Mouse (Mus musculus): ENCODE measurements at regions not wholly inside any gene's neighbourhood (a gene's known extent, or its start where the extent isn't known, plus 50 kb on each side); places are given as distances from the start of the nearest gene placed in this dataset.

DNA sequence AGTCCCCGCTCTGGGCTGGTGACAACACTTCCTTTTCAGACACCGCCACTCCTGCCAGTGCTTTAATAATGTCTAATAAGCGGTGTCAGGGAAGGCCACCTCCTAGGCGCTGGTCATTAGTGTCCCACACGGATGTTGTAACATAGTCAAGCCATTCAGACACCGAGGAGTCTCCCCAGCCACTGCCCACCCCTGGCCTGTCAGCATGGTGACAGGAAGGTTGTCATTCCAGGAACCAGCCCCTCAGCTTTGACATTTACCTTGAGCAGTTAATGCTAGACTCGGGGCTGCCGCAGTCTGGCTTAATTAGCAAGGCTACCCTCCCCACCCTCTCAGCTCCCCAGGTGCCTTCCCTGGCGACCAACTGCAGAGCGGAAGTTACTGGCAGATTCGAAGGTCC, 58.0 kb upstream of the Mphosph6 start:
- peak; percentile 30 to 54; a peak in 3 of 4 replicates for ATAC-seq (replicated peaks in 1 of 2; ENCODE audit: insufficient read depth in 1 of 2, low FRiP score in 2 of 2, low TSS enrichment in 1 of 2, low read depth in 1 of 2, poor library complexity in 2 of 2, severe bottlenecking in 2 of 2)

GRCm38 (mm10) chr8:117859095-117859494, 57.4 kb upstream of the Mphosph6 start:
- ATAC-seq (replicated peaks in 1 of 2; ENCODE audit: insufficient read depth in 1 of 2, low FRiP score in 2 of 2, low TSS enrichment in 1 of 2, low read depth in 1 of 2, poor library complexity in 2 of 2, severe bottlenecking in 2 of 2) = no peak

- no peak for ATAC-seq (replicated peaks in 1 of 2; ENCODE audit: insufficient read depth in 1 of 2, low FRiP score in 2 of 2, low TSS enrichment in 1 of 2, low read depth in 1 of 2, poor library complexity in 2 of 2, severe bottlenecking in 2 of 2)
Measured at GRCm38 (mm10) chr8:117856121-117856520, 54.4 kb upstream of the Mphosph6 start.

GRCm38 (mm10) chr8:117854942-117855491, 53.3 kb upstream of the Mphosph6 start:
- no peak for ATAC-seq (replicated peaks in 1 of 2; ENCODE audit: insufficient read depth in 1 of 2, low FRiP score in 2 of 2, low TSS enrichment in 1 of 2, low read depth in 1 of 2, poor library complexity in 2 of 2, severe bottlenecking in 2 of 2)

- no peak for ATAC-seq (replicated peaks in 1 of 2; ENCODE audit: insufficient read depth in 1 of 2, low FRiP score in 2 of 2, low TSS enrichment in 1 of 2, low read depth in 1 of 2, poor library complexity in 2 of 2, severe bottlenecking in 2 of 2)
Measured at GRCm38 (mm10) chr8:117854301-117854700, 52.6 kb upstream of the Mphosph6 start.

DNA sequence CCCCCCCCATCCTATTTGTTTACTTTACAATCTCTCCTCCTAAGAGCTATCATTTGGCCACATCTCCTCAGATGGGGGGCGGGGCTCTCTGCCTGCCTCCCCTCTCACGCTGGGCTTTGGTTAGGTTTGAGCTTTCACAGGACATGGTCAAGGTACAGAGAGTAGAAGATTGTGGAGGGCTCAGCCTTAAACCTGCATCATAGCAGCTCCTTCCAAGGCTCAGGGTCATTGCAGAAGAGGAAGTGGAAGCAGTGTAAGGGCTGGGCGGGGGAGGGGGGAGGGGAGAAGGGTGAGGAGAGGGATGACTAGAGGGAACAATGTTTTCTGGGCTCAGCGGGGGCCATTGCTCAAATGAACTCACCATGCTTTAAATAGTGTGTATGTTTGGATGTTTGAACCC, 51.7 kb upstream of the Mphosph6 start:
- ATAC-seq (replicated peaks in 1 of 2; ENCODE audit: insufficient read depth in 1 of 2, low FRiP score in 2 of 2, low TSS enrichment in 1 of 2, low read depth in 1 of 2, poor library complexity in 2 of 2, severe bottlenecking in 2 of 2) = peak; percentile 82 to 85

DNA sequence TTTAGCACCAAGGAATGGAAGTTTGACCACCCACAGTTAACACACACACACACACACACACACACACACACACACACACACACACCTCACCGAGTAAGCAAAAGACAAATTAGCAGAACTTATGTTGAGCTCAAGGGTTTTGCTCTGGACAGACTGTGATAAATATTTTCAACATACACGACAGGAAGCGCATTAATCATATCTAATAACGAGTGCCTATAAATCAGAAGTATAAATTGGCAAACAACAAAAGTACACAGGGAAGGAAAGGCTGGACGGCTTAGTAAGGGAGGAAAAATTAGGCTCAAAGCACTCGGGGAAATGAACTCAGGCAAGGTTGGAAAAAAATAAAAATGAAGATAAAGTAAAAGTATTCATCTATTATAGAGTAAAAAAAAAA, 50.8 kb upstream of the Mphosph6 start:
- no peak for ATAC-seq (replicated peaks in 1 of 2; ENCODE audit: insufficient read depth in 1 of 2, low FRiP score in 2 of 2, low TSS enrichment in 1 of 2, low read depth in 1 of 2, poor library complexity in 2 of 2, severe bottlenecking in 2 of 2)

All from hematopoietic stem cell, adult 5-6 weeks (primary cell).